20 mouse cellular contexts compared by ENCODE assay signal in genomic region chr2:109725261-109725660, GRCm38 (mm10). TPM values are rescaled to one million over a fixed set of nuclear protein-coding genes. Genes with fewer than 3 reads are reported as not detected.
DNase-seq lines count a peak whose midpoint lies in the region.
"Had no signal": no experiment of that assay in that cellular context is flagged by ENCODE, and none has a peak within 500 bp of the region (broad histone marks: within the 10 kb centered on the region; RNA-seq: fewer than 3 reads in every experiment).

No protein-coding gene starts in this region.

- DNase-seq in heart, adult 11 months: peak; percentile 55
- DNase-seq in heart, adult 18-20 months: no peak
- peak; percentile 50 to 51 for DNase-seq in lung, adult 18-20 months
- no peak for DNase-seq in lung, postnatal 4 days
- DNase-seq in lung, postnatal 14 days: peak; percentile 5
- no peak for DNase-seq in B cell, adult 2 months
- no peak for DNase-seq in cerebellum, postnatal 25 days
- no peak for DNase-seq in cerebellum, postnatal 36 days
- DNase-seq: adrenal gland, postnatal 10 days; adrenal gland, postnatal 36 days; cerebellum, adult 11 months; cerebellum, adult 8-10 months; cerebellum, postnatal 10 days; forebrain, postnatal 0 days; gastrocnemius, adult 2 months; gastrocnemius, postnatal 14 days; heart, adult 2 months; heart, postnatal 14 days; heart, postnatal 4 days had no signal

RNA-seq across cellular contexts. Expression of gene Bdnf, which starts 50.8 kb away (rescaled TPM):
- total RNA-seq in heart, adult 18-20 months (2021): 1 to 10 TPM; 3.2 to 4.1 TPM
- total RNA-seq: common myeloid progenitor, adult 5-6 weeks had no signal

Comparison
In these comparisons a context has a peak if more than half of its experiments do, and no peak if none do; other contexts are left out.
1. DNase-seq: peak in heart, adult 11 months (single experiment), lung, adult 18-20 months (2 of 2) and lung, postnatal 14 days (single experiment); none in heart, adult 18-20 months (0 of 2), lung, postnatal 4 days (0 of 2), B cell, adult 2 months (0 of 2), cerebellum, postnatal 25 days (0 of 2) and cerebellum, postnatal 36 days (0 of 2).